Mouse (Mus musculus): ENCODE measurements around the gene Hebp1.
A peak's percentile ranks its signal among the peaks of the same experiment; 100 is the strongest.

Gene Hebp1

GRCm38 (mm10) chr6:135116479-135116878 is 81.3 kb downstream of the Hebp1 start:
- DNase-seq (ENCODE audit: low spot score), result no peak

DNA sequence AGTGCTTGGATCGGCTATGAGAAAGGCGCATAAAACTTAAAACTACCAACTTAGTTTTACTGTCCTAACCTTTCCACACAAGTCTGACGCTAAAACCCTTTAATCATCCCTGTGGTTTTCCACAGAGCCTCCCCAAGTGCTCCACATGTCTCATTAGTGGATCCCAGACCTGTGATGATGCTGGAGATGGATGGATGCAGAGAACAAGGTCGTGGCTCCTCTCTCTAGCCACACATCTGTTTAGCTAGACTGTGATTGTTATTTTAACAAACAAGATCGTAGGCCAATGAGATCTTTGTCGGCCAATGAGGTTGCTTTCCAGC is 84.7 kb downstream of the Hebp1 start:
- no peak for DNase-seq (ENCODE audit: low spot score)

DNA sequence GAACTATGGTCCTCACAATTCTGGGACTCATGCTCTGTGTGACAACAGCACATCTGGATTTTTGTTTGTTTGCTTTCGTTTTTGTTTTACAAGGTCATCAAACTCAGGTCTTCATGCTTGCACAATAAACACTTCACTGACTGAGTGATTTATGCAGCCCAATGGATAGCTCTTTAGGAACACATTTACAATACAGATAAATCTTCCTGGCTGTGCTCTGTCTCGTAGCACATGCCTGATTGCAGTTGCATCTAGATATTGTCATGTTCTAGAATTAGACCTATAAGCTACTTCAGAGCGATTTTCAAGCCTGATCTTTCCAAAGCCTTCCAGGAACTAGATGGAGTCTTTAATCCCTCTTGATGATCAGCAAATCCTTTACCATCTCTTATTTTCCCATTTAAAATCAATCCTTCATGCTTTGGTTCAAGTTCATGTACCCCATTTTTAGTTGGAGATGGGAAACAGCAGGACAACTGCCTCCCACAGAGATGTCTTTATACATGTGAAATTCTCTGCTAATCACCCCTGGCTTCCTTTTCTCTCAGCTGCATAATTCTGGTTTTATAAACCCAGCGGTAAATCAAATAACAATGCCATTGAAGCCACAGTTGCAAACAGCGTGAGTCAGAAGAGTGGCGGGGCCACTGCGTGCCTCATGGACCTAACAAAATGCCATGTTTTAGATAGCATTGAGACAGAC is 85.3 kb downstream of the Hebp1 start:
- no peak for DNase-seq (ENCODE audit: low spot score)

GRCm38 (mm10) chr6:135107014-135107413 is 90.8 kb downstream of the Hebp1 start:
- DNase-seq (ENCODE audit: low spot score), result no peak

- DNase-seq (ENCODE audit: low spot score), result no peak
These were observed 95.0 kb downstream of the Hebp1 start for GRCm38 (mm10) chr6:135102736-135103303.

- no peak for DNase-seq (ENCODE audit: low spot score)
These were observed 96.9 kb downstream of the Hebp1 start for GRCm38 (mm10) chr6:135100787-135101472.

GRCm38 (mm10) chr6:135092798-135093470 is 104.9 kb downstream of the Hebp1 start:
- DNase-seq (ENCODE audit: low spot score), result no peak

- DNase-seq (ENCODE audit: low spot score), result no peak
These were observed 107.2 kb downstream of the Hebp1 start for GRCm38 (mm10) chr6:135090661-135091060.

GRCm38 (mm10) chr6:135089786-135090185 is 108.0 kb downstream of the Hebp1 start:
- DNase-seq (ENCODE audit: low spot score), result no peak

GRCm38 (mm10) chr6:135087721-135088451 is 109.9 kb downstream of the Hebp1 start:
- peak; percentile 62 for DNase-seq (ENCODE audit: low spot score)
